Mouse (Mus musculus) megakaryocyte, embryonic 14.5 days (primary cell): Measurements from ENCODE around the gene Notum.

Source experiments
- FLI1 ChIP-seq: IDR thresholded peaks from 2 replicates; pipeline ENCODE4 v1.6.1; 2012; ENCODE audit warnings: low read length, inconsistent platforms, mixed read lengths
- GATA1 ChIP-seq: IDR thresholded peaks from 3 replicates; pipeline ENCODE4 v1.6.1; 2012; ENCODE audit warnings: mixed read lengths, low read length, inconsistent platforms, borderline replicate concordance

DNA sequence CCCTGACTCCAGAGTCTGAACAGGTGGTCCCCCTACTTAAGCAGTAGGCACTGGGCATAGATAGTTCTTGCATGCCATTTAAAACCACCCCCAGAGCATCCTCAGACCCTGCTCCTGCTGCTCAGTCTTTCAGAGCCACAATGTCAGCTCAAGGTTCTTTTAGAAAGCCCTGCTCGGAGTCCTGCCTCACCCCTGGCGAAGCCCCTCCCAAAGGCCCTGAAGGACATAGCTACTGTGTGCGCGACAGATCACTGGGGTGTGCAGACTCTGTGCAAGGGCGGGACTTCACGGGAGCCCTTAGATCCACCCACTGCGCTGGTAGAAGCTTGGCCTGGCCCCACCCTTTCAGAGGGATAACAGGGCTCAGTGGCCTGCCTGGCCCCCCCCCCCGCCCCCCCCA, 51.7 kb downstream of the Notum start:
- TF ChIP-seq GATA1 (no peak), FLI1 (no peak)
